Mouse (Mus musculus) embryonic facial prominence, embryonic 12.5 days (tissue): Measurements from ENCODE around the gene Ccdc27. TPM values are rescaled to one million over a fixed set of nuclear protein-coding genes. Genes with fewer than 3 reads are reported as not detected.

ENCODE experiments used
- ATAC-seq: fragments of 200-750 bp; cut with Nextera tagmentation; 2 replicates; pipeline ENCODE4 v1.8.0; 2017; ENCODE audit not compliant: insufficient number of reproducible peaks, insufficient read depth, low FRiP score, low TSS enrichment
- H3K27ac ChIP-seq: fragments of 300-500 bp; sonication (generic); 2 replicates; pipeline ENCODE4 v1.5.1; 2016; ENCODE audit warnings: mild to moderate bottlenecking
- H3K27me3 ChIP-seq: fragments of 300-500 bp; sonication (generic); 2 replicates; pipeline ENCODE4 v1.6.1; 2016; ENCODE audit warnings: mild to moderate bottlenecking, moderate library complexity
- H3K36me3 ChIP-seq: fragments of 300-500 bp; sonication (generic); 2 replicates; pipeline ENCODE4 v1.6.1; 2016; ENCODE audit warnings: mild to moderate bottlenecking
- H3K4me1 ChIP-seq: fragments of 300-500 bp; sonication (generic); 2 replicates; pipeline ENCODE4 v1.6.1; 2016
- H3K4me2 ChIP-seq: fragments of 300-500 bp; sonication (generic); replicated peaks from 2 replicates; pipeline ENCODE4 v1.6.1; 2016; ENCODE audit warnings: mild to moderate bottlenecking, moderate library complexity
- H3K4me3 ChIP-seq: fragments of 300-500 bp; sonication (generic); 2 replicates; pipeline ENCODE4 v1.5.1; 2016; ENCODE audit warnings: mild to moderate bottlenecking
- H3K9ac ChIP-seq: fragments of 300-500 bp; sonication (generic); 2 replicates; pipeline ENCODE4 v1.6.1; 2016; ENCODE audit warnings: mild to moderate bottlenecking, moderate library complexity
- H3K9me3 ChIP-seq: fragments of 300-500 bp; sonication (generic); 2 replicates; pipeline ENCODE4 v1.6.1; 2016; ENCODE audit warnings: mild to moderate bottlenecking, moderate library complexity
- WGBS: fragments of 180-500 bp; shearing (Covaris S2); methylation state at CpG from one replicate; pipeline ENCODE4 v1.1.7; 2016; 5-methylcytosine and 5-hydroxymethylcytosine counted together
- polyA plus RNA-seq: library from polyadenylated mRNA; unstranded; fragments of >200 nt; fragmentation: Nextera tagmentation; extraction: Ambion mirVana; gene quantifications from 2 replicates; pipeline ENCODE4 v1.2.1, GENCODE M21; 2016

Gene Ccdc27
- polyA plus RNA-seq, 1 experiment from 2014 or later, result not detected

GRCm38 (mm10) chr4:154024729-154025521, 17.6 kb downstream of the Ccdc27 start:
- Histone ChIP-seq H3K27me3 (peaks cover 34% of the 10 kb centered on the region), H3K36me3 (peaks cover 22% of the 10 kb centered on the region), H3K4me3 (0 out of 2 replicates have a peak overlapping the region, but pooled peaks have one; percentile 35), H3K4me2 (peak overlapping the region; percentile 57), H3K27ac (peak overlapping the region; percentile 37), H3K9me3 (no peaks in the 10 kb centered on the region), H3K9ac (no peak overlapping the region), H3K4me1 (peaks cover 10% of the 10 kb centered on the region)
- 33% methylated on average over 17 of the region's 17 CpGs for WGBS
- ATAC-seq, result no peak

- 25% methylated on average over 8 of the region's 8 CpGs for WGBS
- Histone ChIP-seq H3K27ac (no peak overlapping the region), H3K4me1 (peaks cover 10% of the 10 kb centered on the region), H3K4me3 (no peak overlapping the region), H3K27me3 (peaks cover 34% of the 10 kb centered on the region), H3K9ac (no peak overlapping the region), H3K36me3 (peaks cover 32% of the 10 kb centered on the region), H3K9me3 (no peaks in the 10 kb centered on the region), H3K4me2 (no peak overlapping the region)
- no peak for ATAC-seq
These were observed 18.5 kb downstream of the Ccdc27 start for GRCm38 (mm10) chr4:154023754-154024601.

GRCm38 (mm10) chr4:154022844-154023243, 19.6 kb downstream of the Ccdc27 start:
- H3K4me2 ChIP-seq, result no peak overlapping the region
- H3K36me3 ChIP-seq, result peaks cover 43% of the 10 kb centered on the region
- H3K27ac ChIP-seq, result no peak overlapping the region
- peaks cover 34% of the 10 kb centered on the region for H3K27me3 ChIP-seq
- H3K9me3 ChIP-seq, result no peaks in the 10 kb centered on the region
- no peak overlapping the region for H3K9ac ChIP-seq
- 45% methylated on average over 4 of the region's 4 CpGs for WGBS
- no peak for ATAC-seq
- H3K4me3 ChIP-seq, result no peak overlapping the region
- peaks cover 10% of the 10 kb centered on the region for H3K4me1 ChIP-seq

GRCm38 (mm10) chr4:154022407-154022806, 20.1 kb downstream of the Ccdc27 start:
- ATAC-seq, result no peak
- H3K9me3 ChIP-seq, result no peaks in the 10 kb centered on the region
- H3K4me2 ChIP-seq, result no peak overlapping the region
- peaks cover 34% of the 10 kb centered on the region for H3K27me3 ChIP-seq
- 70% methylated on average over 4 of the region's 4 CpGs for whole genome bisulfite sequencing
- no peak overlapping the region for H3K4me3 ChIP-seq
- H3K4me1 ChIP-seq, result peaks cover 10% of the 10 kb centered on the region
- H3K27ac ChIP-seq, result no peak overlapping the region
- peaks cover 48% of the 10 kb centered on the region for H3K36me3 ChIP-seq
- no peak overlapping the region for H3K9ac ChIP-seq

GRCm38 (mm10) chr4:154021432-154021831, 21.0 kb downstream of the Ccdc27 start:
- Histone ChIP-seq H3K4me1 (peaks cover 10% of the 10 kb centered on the region), H3K36me3 (peaks cover 57% of the 10 kb centered on the region), H3K27me3 (peaks cover 25% of the 10 kb centered on the region), H3K4me3 (no peak overlapping the region), H3K9me3 (no peaks in the 10 kb centered on the region), H3K27ac (no peak overlapping the region), H3K9ac (no peak overlapping the region), H3K4me2 (no peak overlapping the region)
- 87% methylated on average over 9 of the region's 9 CpGs for whole genome bisulfite sequencing
- no peak for ATAC-seq

- no peak overlapping the region for H3K9ac ChIP-seq
- no peak overlapping the region for H3K4me3 ChIP-seq
- no peaks in the 10 kb centered on the region for H3K9me3 ChIP-seq
- H3K4me2 ChIP-seq, result no peak overlapping the region
- ATAC-seq, result no peak
- H3K27ac ChIP-seq, result no peak overlapping the region
- H3K36me3 ChIP-seq, result peaks cover 73% of the 10 kb centered on the region
- peaks cover 7% of the 10 kb centered on the region for H3K27me3 ChIP-seq
- WGBS, result 77% methylated on average over 7 of the region's 7 CpGs
- no peaks in the 10 kb centered on the region for H3K4me1 ChIP-seq
These were observed 22.9 kb downstream of the Ccdc27 start for GRCm38 (mm10) chr4:154019571-154019970.

- Histone ChIP-seq H3K27ac (no peak overlapping the region), H3K9ac (no peak overlapping the region)
- 88% methylated on average over 11 of the region's 11 CpGs for WGBS
These were observed 27.0 kb downstream of the Ccdc27 start for GRCm38 (mm10) chr4:154015476-154015875.

GRCm38 (mm10) chr4:154012132-154012882, 30.2 kb downstream of the Ccdc27 start:
- Histone ChIP-seq H3K4me2 (peak overlapping the region; percentile 97), H3K9me3 (no peaks in the 10 kb centered on the region), H3K27me3 (no peaks in the 10 kb centered on the region), H3K4me1 (peaks cover 17% of the 10 kb centered on the region), H3K9ac (peak overlapping the region; percentile 98), H3K4me3 (peak overlapping the region; percentile 100), H3K36me3 (peaks cover 30% of the 10 kb centered on the region), H3K27ac (peak overlapping the region; percentile 50)
- 2% methylated on average over 55 of the region's 55 CpGs for WGBS
- no peak for ATAC-seq

More at GRCm38 (mm10) chr4:154015476-154015875, 27.0 kb downstream of the Ccdc27 start:
- no peaks in the 10 kb centered on the region for H3K9me3 ChIP-seq
- peaks cover 17% of the 10 kb centered on the region for H3K4me1 ChIP-seq
- H3K4me3 ChIP-seq, result no peak overlapping the region
- no peak for ATAC-seq
- H3K27me3 ChIP-seq, result no peaks in the 10 kb centered on the region
- peaks cover 60% of the 10 kb centered on the region for H3K36me3 ChIP-seq
- H3K4me2 ChIP-seq, result no peak overlapping the region

GRCm38 (mm10) chr4:154011646-154012089, 30.8 kb downstream of the Ccdc27 start, which contains the start of gene Lrrc47:
Gene Lrrc47, plus strand, starts transcription at chr4:154011731.
- under 1% methylated on average over 56 of the region's 59 CpGs for WGBS
- Histone ChIP-seq H3K36me3 (peaks cover 30% of the 10 kb centered on the region), H3K4me1 (peaks cover 17% of the 10 kb centered on the region), H3K27ac (peak within 1 kb of the TSS; percentile 50), H3K9ac (peak within 1 kb of the TSS; percentile 98), H3K4me2 (peak within 1 kb of the TSS; percentile 97), H3K27me3 (no peaks in the 10 kb centered on the region), H3K4me3 (peak within 1 kb of the TSS; percentile 100), H3K9me3 (no peaks in the 10 kb centered on the region)
- ATAC-seq, result peak; percentile 87

- peak overlapping the region; percentile 97 for H3K4me2 ChIP-seq
- H3K4me3 ChIP-seq, result peak overlapping the region; percentile 100
- H3K27ac ChIP-seq, result peak overlapping the region; percentile 50; the same call in 1 of the 2 replicates
- no peaks in the 10 kb centered on the region for H3K9me3 ChIP-seq
- H3K9ac ChIP-seq, result peak overlapping the region; percentile 98
- H3K4me1 ChIP-seq, result peaks cover 17% of the 10 kb centered on the region
- no peaks in the 10 kb centered on the region for H3K27me3 ChIP-seq
- no peak for ATAC-seq
- WGBS, result 27% methylated on average over 13 of the region's 13 CpGs
- peaks cover 30% of the 10 kb centered on the region for H3K36me3 ChIP-seq
These were observed 31.4 kb downstream of the Ccdc27 start for GRCm38 (mm10) chr4:154010907-154011645.
